Mouse (Mus musculus) thymus, postnatal 25 days (tissue): ENCODE results near the gene Emx2.

Experiments
- DNase-seq: peaks from one replicate; pipeline ENCODE4 v3.0.0; 2022

Emx2 gene

GRCm38 (mm10) chr19:59462459-59463292 is 4.5 kb downstream of the Emx2 start:
- no peak for DNase-seq

- DNase-seq = no peak
Observed at GRCm38 (mm10) chr19:59463842-59464443, 5.8 kb downstream of the Emx2 start.

- no peak for DNase-seq
Observed at GRCm38 (mm10) chr19:59465281-59465680, 7.1 kb downstream of the Emx2 start.

GRCm38 (mm10) chr19:59465751-59466410 is 7.7 kb downstream of the Emx2 start:
- no peak for DNase-seq

DNA sequence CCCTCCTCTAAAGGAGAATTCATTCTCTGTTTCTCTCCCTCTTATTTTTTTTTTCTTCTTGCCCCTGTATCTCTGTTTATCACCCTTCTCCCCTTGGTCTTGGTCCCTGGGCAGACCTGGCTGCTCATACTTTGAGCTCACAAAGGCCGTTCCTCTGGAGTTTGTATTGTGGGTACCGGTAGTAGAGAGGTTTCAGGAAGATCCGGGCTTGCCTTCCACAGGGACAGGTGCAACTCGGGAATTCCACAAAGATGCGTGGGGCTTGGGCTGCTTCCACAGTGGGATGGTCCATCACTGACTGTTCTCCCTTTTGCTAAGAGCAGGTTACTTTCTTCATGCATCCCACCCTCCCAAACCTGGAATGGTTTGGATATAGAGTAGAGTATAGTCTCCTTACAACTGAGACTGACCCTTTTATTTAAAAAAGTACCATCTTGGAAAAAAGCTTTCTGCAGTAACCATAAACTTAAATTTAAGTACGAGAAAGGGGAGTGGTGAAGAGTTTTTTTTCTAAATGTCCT is 8.3 kb downstream of the Emx2 start:
- no peak for DNase-seq

DNA sequence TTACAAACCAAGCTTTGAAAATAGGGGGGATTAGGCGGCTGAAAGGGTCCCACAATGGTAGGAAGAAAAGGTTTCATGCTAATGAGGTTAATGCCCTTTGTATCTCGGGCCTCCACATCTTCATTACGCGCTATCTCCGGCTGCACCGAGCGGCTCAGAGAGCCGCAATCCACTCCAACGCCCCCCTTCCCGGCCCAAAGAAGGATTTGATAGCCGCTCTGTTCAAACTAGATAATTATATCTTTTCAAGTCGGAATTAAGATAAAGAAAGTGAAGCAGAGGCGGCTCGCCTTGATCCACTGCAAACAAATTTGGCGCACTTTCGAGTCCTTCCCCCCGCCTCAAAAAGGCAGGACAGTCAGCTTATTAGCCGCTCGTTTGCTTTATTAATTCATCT is 8.8 kb downstream of the Emx2 start:
- no peak for DNase-seq

- no peak for DNase-seq
Observed at GRCm38 (mm10) chr19:59467413-59468064, 9.4 kb downstream of the Emx2 start.

DNA sequence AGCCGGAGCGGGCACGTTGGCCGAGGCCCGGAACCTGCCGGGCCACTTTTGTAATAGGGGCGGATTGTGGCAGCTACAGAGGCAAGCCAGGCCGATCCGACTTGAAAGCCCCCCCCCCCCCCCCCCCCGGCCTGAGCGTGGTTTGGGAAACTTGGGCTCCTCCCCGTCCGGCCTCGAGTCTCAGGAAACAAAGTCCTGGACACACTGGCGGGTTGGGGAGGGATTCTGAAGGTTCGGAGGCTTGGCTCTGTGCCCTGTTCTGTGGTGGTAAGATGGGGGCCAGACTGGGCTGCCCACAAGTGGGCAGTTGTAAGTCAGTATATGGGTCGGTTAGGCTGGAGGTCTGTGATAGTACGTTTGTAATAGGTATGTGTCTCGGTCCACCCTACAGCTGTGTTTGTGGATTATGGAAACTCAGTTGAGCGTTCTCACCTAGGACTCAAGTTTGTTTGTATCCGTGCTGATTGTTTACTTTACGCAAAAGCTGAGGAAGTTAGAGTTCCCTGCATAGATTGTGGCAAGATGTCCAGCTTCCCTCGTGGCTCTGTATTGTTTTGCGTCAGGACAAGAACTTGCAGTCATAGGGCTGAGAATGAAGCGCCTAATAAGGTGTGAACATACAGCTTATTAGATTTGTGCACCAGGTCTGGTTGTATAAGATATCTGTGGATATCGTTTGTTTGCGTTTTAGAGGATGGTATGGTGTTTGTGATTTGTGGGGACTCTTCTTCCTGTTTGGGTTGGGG is 10.1 kb downstream of the Emx2 start:
- DNase-seq = no peak

DNA sequence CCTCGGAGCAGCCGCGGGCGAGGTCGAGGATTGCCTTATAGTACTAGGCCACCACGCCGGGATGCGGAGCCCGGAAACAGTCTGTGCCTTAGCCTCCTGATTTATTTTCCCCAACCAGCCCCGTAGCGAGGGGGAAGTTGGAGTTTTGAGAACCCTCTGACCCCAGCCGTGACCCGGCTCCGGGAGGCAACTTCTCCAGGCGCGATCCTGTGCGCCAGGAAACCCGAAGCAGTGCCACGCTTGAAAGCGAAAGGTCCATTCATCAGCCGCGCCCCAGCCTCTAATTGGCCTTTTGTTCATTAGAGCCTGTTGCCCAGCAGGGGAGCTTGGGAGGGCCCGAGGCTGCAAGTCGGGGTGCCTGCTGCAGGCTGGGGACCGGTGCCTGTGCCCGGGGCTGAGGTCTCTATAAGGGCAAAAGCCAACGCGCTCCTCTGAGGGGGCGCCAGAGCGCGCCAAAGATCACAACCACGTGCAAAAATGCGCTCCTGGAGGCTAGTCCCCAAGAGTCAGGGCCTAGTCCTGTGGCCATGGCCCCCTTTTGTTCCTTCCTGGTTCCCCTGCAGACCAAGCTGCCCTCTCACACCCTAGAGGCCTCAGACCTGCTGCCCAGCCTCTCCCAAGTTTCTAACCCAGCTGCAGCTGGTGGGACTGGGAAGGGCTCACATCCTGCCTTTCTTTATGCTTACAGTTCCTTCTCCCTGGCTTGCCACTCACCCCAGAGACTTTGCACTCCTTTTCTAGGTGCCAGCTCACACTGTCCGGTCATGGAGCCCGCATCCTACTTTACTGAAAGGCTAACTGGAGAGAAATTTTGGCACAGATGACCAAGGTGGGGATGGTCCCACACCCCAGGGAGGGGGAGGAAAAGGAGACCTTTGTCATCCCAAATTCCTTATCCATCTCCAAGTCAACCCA is 11.1 kb downstream of the Emx2 start:
- peak; percentile 39 for DNase-seq

GRCm38 (mm10) chr19:59470074-59470630 is 12.0 kb downstream of the Emx2 start:
- no peak for DNase-seq

- DNase-seq = no peak
Observed at GRCm38 (mm10) chr19:59470913-59471312, 12.7 kb downstream of the Emx2 start.

GRCm38 (mm10) chr19:59472844-59473243 is 14.7 kb downstream of the Emx2 start:
- DNase-seq = no peak

GRCm38 (mm10) chr19:59479912-59480311 is 21.7 kb downstream of the Emx2 start:
- no peak for DNase-seq

DNA sequence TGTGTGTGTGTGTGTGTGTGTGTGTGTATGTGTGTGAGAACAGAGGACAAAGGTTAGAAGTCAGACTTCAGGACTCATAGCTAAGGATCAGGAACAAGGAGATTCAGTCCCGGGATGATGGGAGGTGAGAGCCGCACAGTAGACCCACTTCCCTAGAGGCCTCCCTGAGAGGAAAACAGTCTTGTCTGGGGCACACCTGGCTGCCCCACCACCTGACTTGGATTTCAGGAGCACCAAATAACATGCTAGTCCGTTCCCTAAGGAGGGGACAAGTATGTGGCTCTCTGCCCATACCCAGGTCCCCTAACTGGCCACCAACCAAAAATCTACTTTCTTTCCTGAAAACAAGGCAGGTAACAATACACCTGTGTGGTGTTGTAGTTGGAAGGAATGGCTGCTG is 22.4 kb downstream of the Emx2 start:
- no peak for DNase-seq

- no peak for DNase-seq
Observed at GRCm38 (mm10) chr19:59492258-59492657, 34.1 kb downstream of the Emx2 start.

DNA sequence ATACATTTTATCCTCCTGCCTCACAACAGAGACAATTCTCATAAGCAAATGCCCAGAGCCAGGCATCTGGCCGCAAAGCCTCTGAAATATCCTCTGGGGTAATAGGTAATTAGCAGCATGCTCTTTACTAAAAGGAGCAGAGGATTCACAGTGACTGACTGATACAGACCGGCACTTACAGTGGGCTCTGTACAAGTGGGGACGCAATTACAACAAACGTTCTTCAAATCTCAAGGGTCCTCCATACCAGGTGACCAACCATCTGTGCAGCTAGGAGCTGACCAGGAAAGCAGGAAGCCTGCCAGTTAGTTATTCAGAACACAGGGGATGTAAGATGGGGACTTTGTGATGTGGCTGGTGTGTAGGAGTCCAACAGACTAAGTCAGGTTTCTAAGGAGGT is 38.7 kb downstream of the Emx2 start:
- DNase-seq = no peak

GRCm38 (mm10) chr19:59508896-59509295 is 50.7 kb downstream of the Emx2 start:
- DNase-seq = no peak

GRCm38 (mm10) chr19:59513181-59513580 is 55.0 kb downstream of the Emx2 start:
- no peak for DNase-seq
